Mouse (Mus musculus): Measurements from ENCODE around the gene Uqcr11.

DNA sequence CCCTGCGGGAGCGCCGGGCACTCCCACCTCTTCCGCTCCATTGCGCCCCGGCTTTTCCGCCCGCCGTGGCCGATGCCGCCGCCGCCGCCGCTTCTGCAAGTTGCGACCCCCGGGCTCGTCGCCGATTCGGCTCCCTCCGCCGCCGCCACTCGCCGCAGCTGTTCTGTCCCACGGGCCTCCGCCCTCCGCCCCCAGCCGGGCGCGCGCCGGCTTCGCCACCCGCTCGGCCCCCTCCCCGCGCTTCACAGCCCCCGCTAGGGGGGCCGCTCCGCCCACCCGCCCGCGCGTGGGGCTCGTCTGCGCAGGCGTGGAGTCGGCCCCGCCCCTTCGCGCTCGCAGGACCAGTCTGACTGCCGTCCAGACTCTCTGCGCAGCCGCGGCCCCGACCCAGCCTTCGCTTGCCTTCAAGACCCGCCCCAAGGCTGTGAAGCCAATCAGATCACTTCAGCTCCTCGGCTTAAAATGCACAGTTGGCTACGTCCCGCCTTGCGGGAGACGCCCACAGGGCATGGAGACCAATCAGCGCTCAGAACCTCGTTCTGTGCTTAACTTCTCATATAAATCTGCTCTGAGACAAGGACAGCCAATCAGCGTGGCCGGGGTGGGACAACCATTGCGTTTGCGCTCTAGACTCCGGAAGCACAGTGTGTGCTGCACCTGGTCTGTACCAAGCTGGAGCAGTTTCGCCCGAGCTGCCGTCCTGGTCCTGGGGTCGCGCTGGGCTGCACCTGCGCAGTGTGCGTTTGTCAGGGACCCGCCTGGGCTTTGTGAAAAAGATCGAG lies 7.2 kb downstream of the Uqcr11 start, which contains the start of gene Mbd3:
- TF ChIP-seq CTCF (IDR thresholded peaks at IDR 0.05; ENCODE audit: insufficient read depth, low read length) (no peak), POLR2A (IDR thresholded peaks at IDR 0.05; ENCODE audit: borderline replicate concordance, extremely low read depth, low read depth, low read length) (peak; percentile 99)

Measured in lung, adult 2 months (tissue).